Mouse (Mus musculus): ENCODE results near the gene Gsn.

Gsn gene

GRCm38 (mm10) chr2:35253751-35254150 lies 2.4 kb upstream of the Gsn start:
- DNase-seq (ENCODE audit: low spot score in 2 of 2): no peak

DNA sequence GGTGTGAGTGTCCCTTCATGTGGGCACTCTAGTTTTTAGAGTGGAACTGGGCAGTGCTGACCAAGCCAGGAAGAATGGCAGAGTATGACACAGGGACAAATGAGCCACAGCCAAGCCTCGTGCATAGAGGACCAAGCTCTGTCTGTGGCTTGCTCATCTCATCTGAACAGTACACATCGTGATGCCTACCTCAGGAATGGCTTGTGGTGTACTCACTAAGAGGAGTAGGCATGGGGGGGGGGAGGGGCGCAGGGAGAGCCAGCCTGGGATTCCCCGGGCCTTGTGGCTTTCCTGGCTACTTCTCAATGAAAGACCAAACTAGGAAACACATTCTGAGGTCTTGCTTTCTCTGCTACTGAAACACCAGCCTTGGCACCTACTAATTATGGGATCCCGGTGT lies 1.2 kb upstream of the Gsn start:
- DNase-seq (ENCODE audit: low spot score in 2 of 2): no peak

DNA sequence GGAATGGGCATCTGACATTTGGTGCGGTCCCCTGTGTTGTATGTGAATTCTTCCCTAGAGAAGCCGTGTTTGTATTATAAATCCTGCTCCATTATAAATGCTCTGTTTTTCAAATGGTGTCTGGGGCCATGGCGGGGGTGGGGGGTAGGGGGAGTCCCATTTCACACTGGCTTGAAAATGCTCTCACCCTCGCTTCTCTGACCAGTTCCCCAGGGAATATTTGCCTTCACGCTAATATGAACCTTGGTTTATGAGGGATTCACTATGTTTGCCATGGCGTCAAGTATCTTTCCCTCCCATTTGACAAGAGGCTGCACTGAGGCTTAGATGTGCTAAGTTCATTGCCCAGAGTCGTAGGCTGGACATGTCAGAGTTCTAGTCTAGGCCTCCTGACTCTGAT lies 718 bp upstream of the Gsn start:
- DNase-seq (ENCODE audit: low spot score in 2 of 2): no peak

- DNase-seq (ENCODE audit: low spot score in 2 of 2): no peak
Observed at GRCm38 (mm10) chr2:35256932-35257331, 752 bp downstream of the Gsn start.

GRCm38 (mm10) chr2:35257886-35258285 lies 1.7 kb downstream of the Gsn start:
- no peak for DNase-seq (ENCODE audit: low spot score in 2 of 2)

DNA sequence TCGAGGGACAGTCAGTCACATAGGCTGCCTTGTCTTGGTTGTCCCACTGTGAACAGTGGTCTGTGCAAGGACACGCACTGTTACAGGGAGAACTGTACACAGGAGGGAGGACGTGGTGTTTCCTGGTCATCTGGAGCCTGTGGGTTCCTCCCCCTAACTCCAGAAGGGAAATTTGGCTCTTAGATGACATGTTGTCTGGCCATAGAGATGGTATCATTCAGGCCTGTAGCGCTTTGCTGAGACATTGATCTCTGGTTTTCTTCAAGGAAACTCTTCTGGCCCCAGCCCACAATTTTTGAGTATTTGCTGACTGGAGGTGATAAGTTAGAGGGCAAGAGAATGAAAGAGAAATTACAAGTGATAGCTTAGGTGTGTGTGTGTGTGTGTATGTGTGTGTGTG lies 2.4 kb downstream of the Gsn start:
- no peak for DNase-seq (ENCODE audit: low spot score in 2 of 2)

DNA sequence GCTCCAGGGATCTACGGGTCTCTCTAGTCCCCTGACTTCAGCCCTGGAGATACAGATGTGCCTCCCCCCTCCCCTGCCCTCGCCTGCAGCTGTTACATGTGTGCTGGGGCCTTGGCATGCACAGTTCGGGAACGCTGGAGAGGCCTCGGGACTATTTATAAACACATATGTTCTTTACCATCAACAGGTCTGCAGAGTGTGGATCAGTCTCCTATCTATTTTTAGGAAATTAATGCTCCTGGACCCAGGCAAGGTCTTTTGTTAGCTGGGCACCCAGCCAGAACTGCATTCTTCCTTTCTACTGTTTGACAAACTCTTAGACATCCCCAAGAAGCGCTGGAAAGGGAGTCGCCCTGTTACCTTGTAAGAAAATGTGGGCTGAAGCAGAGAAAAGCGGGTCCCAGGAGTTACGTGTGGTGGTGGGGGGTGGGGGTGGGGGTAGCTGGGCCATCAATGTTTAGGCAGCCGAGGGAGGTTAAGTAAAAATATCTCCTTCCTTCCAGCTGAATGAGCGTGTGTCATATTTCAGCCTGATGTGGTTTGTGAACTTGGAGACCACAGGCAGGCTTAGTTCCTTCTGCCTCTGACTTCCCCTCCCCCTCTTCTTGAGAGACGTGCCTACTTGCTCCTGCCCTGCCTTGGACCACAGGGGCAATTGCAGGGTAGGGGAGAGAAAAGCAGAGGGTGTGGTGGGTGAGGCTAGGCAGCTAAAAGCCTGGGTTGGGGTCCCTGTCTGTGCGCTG lies 3.3 kb downstream of the Gsn start:
- no peak for DNase-seq (ENCODE audit: low spot score in 2 of 2)

- DNase-seq (ENCODE audit: low spot score in 2 of 2): no peak
Observed at GRCm38 (mm10) chr2:35260291-35260690, 4.1 kb downstream of the Gsn start.

DNA sequence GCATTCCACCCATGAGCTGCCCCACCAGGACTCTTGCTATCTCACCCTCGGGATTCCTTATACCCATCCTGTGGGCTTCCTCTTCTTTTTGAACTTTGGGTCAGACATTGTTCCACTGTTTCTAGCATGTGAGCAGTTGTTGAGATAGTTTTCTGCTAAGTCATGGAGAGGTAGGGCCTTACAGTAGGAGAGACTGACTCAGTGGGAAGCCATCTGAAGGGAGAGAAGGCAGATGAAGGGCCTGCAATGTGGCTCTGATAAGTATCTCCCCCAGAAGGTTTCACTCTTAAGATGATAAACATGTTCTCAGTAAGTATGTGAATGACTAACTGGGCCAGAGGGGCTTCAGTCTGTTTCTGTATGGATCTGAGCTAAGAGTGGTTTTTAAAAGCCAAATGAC lies 7.9 kb downstream of the Gsn start:
- no peak for DNase-seq (ENCODE audit: low spot score in 2 of 2)

DNA sequence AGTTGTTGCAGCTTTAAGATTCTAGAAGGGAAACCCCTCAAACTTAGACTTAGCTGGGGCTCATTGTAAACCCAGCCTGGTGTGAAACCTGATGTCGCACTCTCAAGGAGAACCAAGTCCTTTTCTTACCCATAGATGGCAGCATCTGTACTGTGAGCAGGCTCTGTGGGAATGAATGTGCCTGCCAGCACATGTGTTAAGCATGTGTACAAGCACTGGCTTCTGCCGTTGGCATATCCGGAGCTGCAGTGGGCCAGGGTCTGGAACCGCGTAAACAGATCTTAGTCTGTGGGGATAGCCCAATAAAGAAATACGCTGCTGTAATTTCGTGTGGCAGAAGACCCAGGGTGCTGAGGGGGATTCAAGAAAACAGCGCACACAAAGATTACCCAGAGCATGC lies 9.1 kb downstream of the Gsn start:
- DNase-seq (ENCODE audit: low spot score in 2 of 2): no peak

DNA sequence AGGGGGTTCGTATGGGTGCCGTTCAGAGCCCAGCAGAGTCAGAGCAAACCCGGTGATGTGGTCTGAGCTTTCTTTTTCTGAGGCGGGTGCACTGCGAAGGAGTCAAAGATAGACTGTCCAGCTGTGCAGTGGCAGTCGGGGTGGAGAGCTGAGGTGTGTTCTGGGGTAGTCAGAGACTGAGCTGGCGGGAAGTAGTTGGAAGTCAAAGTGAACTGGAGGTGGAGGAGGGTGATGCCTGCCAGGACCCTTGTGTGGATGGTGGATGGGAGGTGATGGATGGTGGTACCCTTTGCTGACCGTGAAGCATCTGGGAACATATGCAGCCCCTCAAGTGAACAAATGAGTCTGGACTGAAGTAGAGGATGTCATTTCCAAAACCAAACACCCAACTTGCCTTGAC lies 9.6 kb downstream of the Gsn start:
- no peak for DNase-seq (ENCODE audit: low spot score in 2 of 2)

- no peak for DNase-seq (ENCODE audit: low spot score in 2 of 2)
Observed at GRCm38 (mm10) chr2:35266251-35266905, 10.2 kb downstream of the Gsn start.

DNA sequence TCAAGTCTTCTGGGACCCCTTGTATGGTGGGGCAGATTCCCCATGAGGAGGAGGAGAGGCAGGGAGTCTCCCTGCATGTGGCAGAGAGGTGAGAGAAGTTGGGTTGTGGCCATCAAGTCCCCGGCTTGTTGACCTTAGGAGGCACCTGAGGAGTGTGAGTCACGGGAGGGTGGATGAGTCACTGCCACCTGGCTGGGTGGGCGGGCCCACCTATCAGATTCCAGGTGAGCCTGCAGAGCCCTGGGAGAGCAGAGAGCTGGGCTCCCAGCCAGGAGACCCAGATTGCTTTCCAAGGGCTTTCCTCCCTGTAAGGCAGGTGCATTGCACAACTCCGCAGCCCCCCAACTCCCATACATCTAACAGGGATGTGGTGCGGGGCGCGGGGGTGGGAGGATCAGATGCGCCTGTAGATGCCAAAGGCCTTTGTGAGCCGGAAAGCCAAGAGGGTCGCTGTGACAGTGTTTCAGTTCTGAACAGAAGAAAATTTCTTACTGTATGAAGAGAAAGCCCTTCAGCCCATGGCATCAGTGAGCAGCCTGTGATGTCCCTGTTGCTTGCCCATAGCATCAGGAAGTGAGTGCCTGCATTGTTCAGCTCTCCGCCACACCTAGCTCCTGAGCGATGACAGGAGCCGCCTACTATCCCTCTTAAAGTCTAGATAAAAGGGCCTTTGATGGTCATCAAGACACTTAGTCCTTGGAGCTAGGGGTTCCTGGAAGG lies 11.1 kb downstream of the Gsn start:
- DNase-seq (ENCODE audit: low spot score in 2 of 2): no peak

GRCm38 (mm10) chr2:35267876-35268566 lies 11.8 kb downstream of the Gsn start:
- no peak for DNase-seq (ENCODE audit: low spot score in 2 of 2)

DNA sequence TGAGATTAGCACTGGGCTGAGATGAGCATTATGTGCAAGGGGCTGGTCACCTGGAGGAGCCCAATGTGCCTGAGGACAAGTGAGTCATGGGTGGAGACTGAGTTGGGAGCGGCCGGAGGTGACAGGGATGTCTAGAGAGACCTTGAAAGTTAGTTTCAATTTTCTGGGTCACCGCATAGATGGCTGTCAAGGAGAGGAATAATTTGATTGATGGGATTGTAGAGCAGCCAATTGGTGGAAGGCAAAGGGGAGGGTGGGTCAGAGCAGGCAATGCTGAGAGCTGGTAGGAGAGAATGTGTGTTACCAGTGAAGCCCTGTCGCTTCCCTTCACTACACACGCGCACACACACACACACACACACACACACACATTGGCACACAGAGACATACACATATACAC lies 13.0 kb downstream of the Gsn start:
- no peak for DNase-seq (ENCODE audit: low spot score in 2 of 2)

GRCm38 (mm10) chr2:35269716-35270260 lies 13.6 kb downstream of the Gsn start:
- DNase-seq (ENCODE audit: low spot score in 2 of 2): no peak

DNA sequence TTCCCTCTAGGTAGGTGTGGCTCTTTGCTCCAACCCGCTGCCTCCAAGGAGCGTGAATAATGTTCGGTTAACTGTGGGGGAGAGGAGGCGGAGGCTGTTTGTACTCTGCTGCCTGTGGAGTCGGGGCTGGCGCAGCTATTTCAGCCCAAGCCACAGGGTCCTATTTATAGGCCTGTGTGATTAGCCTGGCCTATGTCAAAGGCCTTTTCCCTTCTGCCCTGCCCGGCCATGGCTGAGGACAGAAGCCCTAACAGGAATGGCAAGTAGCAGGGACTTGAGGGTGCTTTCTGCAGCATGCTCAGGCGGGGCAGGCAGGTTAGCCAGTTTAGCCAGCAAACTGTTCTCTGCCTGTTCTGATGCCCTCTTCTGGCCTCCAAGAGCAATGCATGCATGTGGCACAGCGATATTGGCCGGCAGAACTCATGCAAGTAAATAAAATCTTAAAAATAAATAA lies 14.4 kb downstream of the Gsn start:
- peak in 1 of 2 experiments; percentile 48 for DNase-seq (ENCODE audit: low spot score in 2 of 2)

GRCm38 (mm10) chr2:35271817-35272216 lies 15.6 kb downstream of the Gsn start:
- DNase-seq (ENCODE audit: low spot score in 2 of 2): no peak

- no peak for DNase-seq (ENCODE audit: low spot score in 2 of 2)
Observed at GRCm38 (mm10) chr2:35272881-35273280, 16.7 kb downstream of the Gsn start.

DNA sequence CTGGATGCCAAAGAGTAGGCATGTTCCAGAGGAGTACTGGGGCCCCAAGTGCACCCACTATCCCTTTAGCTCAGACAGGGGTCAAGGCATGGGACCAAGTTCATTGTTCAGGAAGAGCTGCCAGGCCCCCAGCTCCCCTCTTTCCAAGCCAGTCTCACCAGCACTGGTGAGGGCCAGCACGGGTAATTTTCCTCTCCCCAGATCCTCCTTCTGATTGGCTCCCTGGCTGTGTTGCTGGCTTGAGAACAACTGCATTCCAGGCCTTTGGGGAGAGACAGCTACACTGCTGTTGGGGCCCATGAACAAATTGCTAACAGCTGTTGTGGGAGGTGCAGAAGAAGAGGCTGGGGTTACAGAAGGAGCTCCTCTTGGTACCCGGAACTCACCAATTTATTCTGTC lies 17.4 kb downstream of the Gsn start:
- DNase-seq (ENCODE audit: low spot score in 2 of 2): no peak

DNA sequence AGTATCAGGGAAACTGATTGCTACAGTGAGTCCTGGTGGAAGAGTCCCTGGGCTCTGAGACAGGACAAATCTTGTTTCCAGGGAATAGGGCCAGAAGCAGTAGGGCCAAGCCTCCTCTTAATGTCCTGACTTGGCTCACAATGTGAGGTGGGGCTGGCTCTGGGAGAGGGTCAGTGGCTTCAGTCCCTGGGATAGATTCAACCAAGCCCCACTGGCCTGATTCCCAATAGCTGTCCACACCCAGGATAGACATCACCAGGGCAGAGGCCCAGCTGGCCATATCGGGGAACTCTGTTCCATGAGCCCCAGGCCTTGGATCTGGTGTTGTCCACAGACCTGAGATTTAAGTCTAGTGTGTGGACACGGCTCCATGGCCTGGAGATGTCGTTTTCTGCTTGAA lies 21.5 kb downstream of the Gsn start:
- DNase-seq (ENCODE audit: low spot score in 2 of 2): no peak

All from spleen, postnatal 14 days (tissue).